18 mouse cellular contexts compared by ENCODE assay signal in the genomic region with DNA sequence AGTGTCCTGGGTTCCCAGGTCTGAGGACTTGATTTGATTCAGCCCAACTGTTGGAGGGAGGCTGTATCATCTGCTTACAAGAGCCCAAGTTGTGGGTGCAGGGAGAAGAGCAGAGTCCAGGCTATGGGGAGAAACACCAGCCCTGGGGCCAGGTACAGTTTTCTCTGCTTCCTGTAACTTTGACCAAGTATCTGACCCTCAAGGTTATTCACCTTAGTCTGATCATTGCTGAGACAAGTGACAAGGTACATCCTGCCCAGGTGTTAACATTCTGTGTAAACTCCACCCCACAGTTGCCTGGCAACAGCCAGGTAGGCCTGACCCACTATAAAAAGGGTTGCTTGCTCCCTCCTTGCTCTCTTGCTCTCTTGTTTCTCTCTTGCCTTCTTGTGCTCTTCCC. TPM values are rescaled to one million over a fixed set of nuclear protein-coding genes. Genes with fewer than 3 reads are reported as not detected.
"Had no signal": no experiment of that assay in that cellular context is flagged by ENCODE, and none has a peak within 500 bp of the region (broad histone marks: within the 10 kb centered on the region; RNA-seq: fewer than 3 reads in every experiment).

No protein-coding gene starts in this region.

- H3K9me3 ChIP-seq: limb, embryonic 15.5 days; liver, embryonic 12.5 days; midbrain, embryonic 15.5 days; neural tube, embryonic 12.5 days had no signal

- H3K27me3 ChIP-seq: limb, embryonic 15.5 days; liver, embryonic 12.5 days; midbrain, embryonic 15.5 days; neural tube, embryonic 12.5 days had no signal

- H3K4me1 ChIP-seq: liver, embryonic 12.5 days; megakaryocyte, embryonic 14.5 days had no signal

- H3K4me2 ChIP-seq: limb, embryonic 15.5 days; liver, embryonic 12.5 days; lung, embryonic 14.5 days; midbrain, embryonic 11.5 days; midbrain, embryonic 15.5 days; neural tube, embryonic 12.5 days had no signal

- DNase-seq: kidney, postnatal 4 days; lung, embryonic 14.5 days; lung, postnatal 14 days; right cerebral cortex, postnatal 14 days; thymus, adult 18-20 months; thymus, postnatal 14 days had no signal

- ATAC-seq: hindbrain, postnatal 0 days; liver, embryonic 12.5 days; midbrain, embryonic 15.5 days had no signal

- H3K9ac ChIP-seq: limb, embryonic 15.5 days; liver, embryonic 12.5 days; lung, embryonic 14.5 days; midbrain, embryonic 15.5 days; neural tube, embryonic 12.5 days had no signal

- H3K27ac ChIP-seq: hindbrain, postnatal 0 days; left cerebral cortex, adult 2 months; limb, embryonic 15.5 days; liver, embryonic 12.5 days; macrophage; midbrain, embryonic 15.5 days; neural tube, embryonic 12.5 days had no signal

- H3K36me3 ChIP-seq: limb, embryonic 15.5 days; liver, embryonic 12.5 days; midbrain, embryonic 15.5 days; neural tube, embryonic 12.5 days had no signal

- H3K4me3 ChIP-seq: left cerebral cortex, adult 2 months; limb, embryonic 15.5 days; liver, embryonic 12.5 days; megakaryocyte, embryonic 14.5 days; midbrain, embryonic 15.5 days; neural tube, embryonic 12.5 days had no signal

RNA-seq across cellular contexts. Expression of gene Ribc2, which starts 29.5 kb away (rescaled TPM):
- total RNA-seq: monocyte, adult 5-6 weeks; neutrophil, adult 5-6 weeks had no signal
- polyA plus RNA-seq: liver, embryonic 12.5 days; liver, embryonic 16.5 days; macrophage had no signal

RNA-seq across cellular contexts. Expression of gene Smc1b, which starts 29.7 kb away (rescaled TPM):
- total RNA-seq: left cerebral cortex, adult 2 months; monocyte, adult 5-6 weeks; neutrophil, adult 5-6 weeks had no signal
- polyA plus RNA-seq: macrophage had no signal

RNA-seq across cellular contexts. Expression of gene Fbln1, which starts 44.3 kb away (rescaled TPM):
- total RNA-seq: monocyte, adult 5-6 weeks; neutrophil, adult 5-6 weeks had no signal
- polyA plus RNA-seq: macrophage had no signal
